Mouse (Mus musculus): ENCODE measurements around the gene Gfy.

The Gfy gene

DNA sequence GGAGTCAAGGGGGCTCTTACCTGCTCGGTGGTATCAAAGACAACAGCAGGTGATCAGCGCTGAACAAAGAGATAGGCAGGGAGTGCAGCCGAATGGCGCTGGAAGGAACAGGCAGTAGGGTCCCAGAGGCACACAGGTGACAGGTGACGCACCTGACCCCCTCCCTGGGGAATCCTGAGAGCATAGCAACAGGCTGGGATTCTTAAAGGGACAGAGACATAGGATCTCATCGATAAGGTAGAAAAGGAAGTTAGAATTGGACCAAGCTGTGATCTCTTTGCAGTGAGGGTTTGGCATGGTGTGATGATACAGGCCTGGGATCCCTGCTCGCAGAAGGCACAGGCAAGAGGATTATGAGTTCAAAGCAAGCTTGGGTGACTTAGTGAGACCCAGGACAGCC is at the start of gene Gfy:
Gfy (minus strand) TSS at position 101 of the 400 bp plus-strand sequence.
- no peak for DNase-seq (ENCODE audit: low read depth, low spot score)

DNA sequence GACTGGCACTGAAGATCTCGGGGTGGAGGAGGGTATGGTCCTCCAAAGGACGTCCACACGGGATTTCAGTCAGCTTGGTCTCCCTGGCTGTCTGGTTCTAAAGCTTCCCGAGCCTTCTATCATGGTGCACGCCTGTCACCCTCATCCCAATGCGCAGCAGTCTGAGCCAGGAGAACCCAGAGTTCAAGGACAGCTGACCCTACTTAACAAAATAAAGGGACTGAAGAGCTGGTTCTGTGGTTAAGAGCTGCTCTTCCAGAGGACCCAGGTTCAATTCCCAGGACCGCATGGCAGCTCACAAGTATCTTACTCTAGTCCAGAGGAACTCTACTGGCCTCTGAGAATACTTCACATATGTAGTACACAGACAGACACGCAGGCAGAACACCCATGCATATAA is 49.7 kb upstream of the Gfy start:
- DNase-seq (ENCODE audit: low read depth, low spot score) = no peak

DNA sequence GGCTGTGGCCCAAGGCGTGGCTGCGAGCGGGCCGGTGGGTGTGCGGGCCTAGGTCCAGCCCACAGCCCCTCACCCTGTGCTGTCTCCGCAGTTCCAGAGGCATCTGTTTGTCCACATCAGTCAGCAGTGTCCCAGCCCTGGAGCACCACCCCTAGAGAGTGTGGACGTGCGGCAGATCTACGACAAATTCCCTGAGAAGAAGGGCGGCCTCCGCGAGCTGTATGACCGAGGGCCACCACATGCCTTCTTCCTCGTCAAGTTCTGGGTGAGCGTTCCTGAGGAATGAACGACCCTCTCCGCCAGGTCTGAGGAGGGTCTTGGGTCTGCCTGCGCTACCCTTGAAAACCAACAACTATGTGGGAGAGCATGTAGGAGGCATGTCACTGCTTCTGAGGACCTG is 49.2 kb upstream of the Gfy start:
- no peak for DNase-seq (ENCODE audit: low read depth, low spot score)

DNA sequence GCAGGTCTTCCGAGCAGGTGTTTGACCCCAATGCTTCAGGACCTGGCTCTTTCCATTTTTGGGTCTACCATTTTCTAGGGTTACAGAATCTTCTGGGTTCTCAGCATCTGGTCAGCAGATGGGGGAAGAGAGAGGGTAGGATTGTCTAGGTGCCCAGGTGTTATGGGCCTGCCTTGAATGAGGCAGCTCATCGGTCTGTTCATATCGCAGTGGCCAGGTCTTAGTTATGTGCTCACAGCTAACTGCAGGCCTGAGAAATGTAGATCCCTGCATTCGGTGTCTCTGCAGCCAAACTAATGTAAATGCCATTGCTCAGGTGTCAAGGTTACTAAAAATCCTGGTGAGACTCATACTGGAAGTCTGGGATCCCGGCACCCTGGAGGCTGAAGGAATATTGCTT is 47.1 kb upstream of the Gfy start:
- no peak for DNase-seq (ENCODE audit: low read depth, low spot score)

DNA sequence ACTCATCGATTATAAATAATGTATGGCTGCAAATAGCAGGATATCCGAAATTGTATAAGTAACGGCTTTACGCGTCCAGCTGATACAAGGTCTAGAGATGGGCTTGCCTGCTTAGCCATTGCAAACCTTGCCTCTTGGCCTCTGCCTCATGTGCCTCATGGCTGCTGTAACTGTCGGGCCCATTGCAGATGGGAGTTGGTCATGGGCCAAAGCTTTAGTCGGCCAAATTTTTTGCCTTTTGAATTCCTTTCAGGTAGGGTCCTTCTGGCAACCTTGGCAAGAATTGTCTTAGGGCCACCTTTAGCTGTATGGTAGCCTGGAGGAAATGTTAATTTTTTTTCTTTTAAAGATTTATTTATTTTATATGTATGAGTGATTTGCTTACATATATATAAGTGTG is 45.5 kb upstream of the Gfy start:
- DNase-seq (ENCODE audit: low read depth, low spot score) = no peak

DNA sequence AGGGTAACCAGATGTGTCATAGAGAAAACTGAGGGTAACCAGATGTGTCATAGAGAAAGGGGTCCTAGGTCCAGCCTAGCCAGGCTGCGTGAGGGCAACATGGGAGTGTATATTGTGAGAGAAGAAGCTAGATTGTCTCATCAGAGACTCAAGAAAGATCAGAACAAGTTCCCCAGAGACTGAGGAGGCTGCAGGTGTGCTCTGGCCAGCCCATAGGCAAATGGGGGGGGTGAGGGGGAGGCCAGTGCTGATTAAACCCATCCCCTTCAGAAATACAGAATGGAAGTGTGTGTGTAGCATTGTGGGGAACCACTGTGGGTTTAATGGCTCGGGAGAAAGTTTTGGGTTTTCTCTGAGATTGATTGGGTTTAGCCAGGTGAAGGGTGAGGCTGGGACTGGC is 42.3 kb upstream of the Gfy start:
- no peak for DNase-seq (ENCODE audit: low read depth, low spot score)

DNA sequence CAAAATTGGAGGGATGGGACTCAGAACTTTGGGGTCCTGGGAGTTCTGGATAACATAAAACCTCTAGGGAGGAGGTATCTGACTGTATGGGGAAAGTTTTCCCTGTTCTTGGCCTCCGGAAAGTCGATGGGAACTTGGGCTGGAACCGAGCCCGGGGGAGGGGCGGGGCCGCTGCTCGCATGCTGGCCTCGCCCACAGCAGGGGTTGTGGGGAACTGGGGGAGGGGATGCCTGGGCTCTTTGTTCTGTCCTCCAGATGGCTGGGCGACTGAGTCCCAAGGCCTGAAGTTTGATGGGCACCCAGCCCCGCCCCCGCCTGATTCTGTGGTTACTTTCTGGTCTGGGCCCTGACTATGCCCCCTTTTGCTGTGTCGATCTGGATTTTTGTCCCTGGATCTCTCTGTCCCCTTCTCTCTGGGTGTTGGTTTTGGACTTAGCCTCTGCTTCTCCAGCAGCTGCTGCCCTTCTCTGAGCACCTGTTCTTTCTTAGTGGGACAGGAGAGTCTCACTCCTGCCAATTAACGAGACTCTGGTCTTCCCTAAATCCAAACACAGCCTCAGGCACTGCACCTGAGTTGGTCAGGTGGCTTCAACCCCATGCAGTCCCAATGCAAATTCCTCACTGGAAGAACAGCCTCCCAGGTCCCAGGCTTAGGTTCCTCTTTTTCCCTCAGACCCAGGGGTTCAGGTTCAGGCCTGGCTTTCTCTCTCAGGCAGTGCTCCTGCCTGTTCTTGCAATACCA is 37.2 kb upstream of the Gfy start:
- peak; percentile 32 for DNase-seq (ENCODE audit: low read depth, low spot score)

DNA sequence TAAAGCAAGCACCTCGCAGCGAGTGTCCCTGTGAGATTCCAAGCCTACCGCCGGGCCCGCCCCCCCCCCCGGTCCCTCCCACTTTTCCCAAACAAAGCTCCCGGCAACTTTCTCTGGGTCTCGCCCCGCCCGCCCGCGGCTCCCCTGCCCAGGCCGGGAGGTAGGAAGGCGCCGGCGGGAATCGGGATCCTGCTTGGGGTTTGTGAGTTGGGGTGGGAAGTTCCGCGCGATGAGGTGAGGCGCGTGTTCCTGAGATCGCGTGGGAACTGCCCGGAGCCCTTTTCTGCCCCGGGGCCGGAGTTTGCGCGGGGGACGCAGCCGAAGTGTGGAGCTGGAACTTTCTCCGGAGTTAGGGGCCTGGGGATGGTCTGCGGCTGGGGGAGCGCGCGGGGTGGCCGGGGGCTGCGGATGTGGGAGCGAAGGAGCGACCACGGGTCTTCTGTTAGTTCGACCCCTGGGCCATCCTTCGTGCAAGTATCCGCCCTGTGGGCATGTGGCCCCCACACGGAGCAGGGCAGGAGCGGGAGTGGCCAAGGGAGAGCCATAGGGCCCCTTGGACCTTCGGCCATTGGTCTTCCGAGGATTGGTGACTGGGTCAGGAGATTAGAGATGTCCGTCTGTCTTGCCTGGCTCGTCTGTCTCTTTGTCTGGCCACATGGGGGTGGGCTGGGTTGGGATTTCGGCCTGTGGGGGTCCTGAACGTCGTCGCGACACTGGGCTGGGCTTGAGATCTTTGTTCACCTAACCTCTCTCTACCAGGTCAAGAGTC is 36.5 kb upstream of the Gfy start, which contains the start of gene Tead2:
Tead2 (plus strand) TSS at position 81 of the 769 bp plus-strand sequence.
- no peak for DNase-seq (ENCODE audit: low read depth, low spot score)

DNA sequence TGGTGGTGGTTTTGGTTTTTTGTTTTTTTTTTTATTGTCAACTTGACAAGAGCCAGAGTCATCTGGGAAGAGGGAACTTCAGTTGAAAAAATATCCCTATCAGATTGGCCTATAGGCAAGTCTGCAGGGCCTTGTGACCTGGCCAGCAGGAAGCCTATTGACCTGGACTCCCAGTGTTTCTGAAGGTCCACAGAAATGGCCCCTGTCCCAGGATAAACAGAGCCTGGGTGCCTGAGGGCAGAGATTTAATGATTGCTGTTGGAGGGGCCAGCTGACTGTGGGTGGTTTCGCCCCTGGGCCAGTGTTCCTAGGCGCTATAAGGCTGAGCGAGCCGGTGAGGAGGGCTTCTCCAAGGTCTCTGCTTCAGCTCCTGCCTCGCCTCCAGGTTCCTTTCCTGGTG is 34.3 kb upstream of the Gfy start:
- no peak for DNase-seq (ENCODE audit: low read depth, low spot score)

DNA sequence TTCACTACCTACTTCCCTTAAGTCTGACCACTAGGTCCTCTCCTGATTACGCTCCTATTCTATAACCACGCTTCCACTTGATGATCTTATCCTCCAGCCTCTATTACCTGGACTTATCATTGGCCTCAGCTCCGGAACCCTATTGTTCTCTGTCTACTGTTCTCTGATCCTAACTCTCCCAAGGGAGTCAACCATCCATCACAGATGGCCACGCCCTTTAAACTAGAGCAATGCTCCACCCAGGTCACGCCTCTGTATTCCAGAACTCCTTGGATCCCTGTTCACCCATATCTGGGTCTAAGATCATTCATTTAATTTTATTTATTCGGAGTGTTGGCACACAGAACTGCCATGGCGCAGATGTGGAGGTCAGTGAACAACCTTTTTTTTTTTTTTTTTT is 33.0 kb upstream of the Gfy start:
- no peak for DNase-seq (ENCODE audit: low read depth, low spot score)

DNA sequence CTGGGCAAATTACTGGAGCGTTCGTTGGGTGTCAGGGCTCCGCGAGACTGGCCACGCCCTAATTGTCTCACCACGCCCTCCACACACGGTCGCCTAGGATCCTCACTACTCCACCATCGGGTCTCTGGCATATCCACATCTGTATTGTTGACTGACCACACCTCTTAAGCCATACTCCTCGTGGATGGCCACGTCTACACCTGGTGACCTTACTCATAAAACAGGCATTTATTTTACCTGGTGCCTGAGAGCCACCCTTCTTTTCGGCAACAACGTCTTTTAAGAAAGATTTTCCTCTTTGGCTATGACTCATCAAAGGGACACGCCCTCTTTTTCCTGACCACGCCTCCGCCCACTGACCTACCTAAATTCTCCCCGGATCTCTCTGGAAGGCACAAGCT is 32.5 kb upstream of the Gfy start, which contains the start of gene Dkkl1:
Dkkl1 (minus strand) TSS at position 297 of the 401 bp plus-strand sequence.
- no peak for DNase-seq (ENCODE audit: low read depth, low spot score)

DNA sequence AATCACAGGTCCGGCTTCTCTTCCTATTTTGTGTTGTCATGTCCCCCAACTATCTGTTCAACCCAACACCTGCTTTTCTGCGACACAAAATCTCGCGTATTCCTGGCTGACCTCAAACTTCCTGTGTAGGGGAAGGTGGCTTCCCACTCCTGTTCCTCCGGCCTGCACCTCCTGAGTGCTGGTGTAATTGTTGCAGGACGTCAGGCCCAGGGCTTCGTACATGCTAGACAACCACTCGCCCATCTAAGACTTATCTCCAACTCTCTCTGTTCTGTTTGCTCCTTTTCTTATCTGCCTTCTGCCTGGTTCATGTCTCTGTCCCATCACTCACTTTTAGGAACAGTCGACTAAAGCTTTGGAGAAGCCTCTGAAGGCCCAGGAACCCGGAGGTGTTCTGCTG is 31.7 kb upstream of the Gfy start:
- no peak for DNase-seq (ENCODE audit: low read depth, low spot score)

DNA sequence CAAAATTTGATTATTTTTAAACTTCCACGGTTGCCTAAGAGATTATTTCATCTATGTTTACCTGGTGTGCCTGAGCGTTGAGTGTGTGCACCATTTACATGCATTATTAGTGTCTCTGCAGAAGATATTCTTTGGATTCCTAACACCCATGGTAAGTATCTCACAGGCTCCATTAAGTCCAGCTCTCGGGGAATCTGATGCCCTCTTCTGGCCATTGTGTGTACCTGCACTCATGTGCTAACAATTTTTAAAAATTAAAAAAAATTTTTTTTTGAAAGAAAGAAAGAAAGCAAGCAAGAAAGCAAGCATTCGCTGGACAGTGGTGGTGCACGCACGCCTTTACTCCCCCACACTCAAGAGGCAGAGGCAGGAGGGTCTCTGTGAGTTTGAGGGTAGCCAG is 28.9 kb upstream of the Gfy start:
- DNase-seq (ENCODE audit: low read depth, low spot score) = no peak

DNA sequence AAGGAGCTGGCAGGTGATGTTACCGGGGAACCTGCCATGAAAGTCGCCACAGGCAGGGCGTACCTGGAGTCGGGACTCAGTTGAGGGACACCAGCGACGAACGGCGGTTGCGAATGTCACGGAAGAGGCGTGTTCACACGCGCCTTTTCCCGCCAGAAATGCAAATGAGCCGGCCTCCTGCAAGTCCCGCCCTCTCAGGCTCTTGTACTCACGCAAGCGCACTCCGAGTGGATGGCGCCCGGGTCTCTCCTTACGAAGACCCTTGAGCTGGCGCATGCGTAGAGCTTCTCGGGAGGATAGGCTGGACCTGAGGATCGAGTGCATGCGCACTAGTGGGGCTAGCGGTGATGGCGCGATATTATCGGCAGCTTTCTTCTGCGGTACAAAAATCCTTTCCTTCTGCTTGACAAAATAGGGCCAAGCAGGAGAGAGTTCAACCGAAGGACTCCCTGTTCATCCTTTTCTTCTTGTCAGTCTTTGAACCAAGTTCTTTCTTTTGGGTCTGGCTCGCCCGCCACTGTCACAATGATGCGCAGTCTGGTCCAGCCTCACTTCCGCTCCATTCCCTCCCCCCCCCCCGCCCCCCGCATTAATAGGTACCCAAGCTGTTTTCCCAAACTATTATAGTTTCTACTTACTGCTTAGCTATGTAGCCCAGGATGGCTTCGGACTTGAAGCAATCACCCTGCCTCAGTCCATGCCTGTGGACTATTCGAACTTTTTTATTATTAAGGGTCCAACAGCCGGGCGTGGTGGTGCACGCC is 25.2 kb upstream of the Gfy start, which contains the start of gene Ccdc155:
Ccdc155 (minus strand) TSS at position 513 of the 764 bp plus-strand sequence.
- DNase-seq (ENCODE audit: low read depth, low spot score) = peak; percentile 91

DNA sequence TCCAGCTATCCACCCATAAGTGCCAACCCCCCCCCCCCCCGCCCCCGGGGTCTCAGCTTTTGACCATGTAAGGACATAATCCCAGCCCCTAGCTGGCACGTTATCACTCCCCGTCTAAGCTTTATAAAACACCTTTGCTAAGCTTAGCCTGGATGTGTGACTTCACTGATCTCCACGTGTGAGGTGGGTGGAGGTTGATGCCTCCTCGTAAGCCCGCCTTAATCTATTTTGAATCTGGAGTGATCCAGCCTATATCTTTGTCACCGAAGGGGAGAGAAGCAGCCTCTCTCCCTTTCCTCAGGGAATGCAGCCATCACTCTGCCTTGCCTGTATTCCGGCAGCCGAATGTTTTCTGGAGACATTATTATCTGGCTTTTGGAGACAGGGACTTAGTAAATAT is 23.3 kb upstream of the Gfy start:
- no peak for DNase-seq (ENCODE audit: low read depth, low spot score)

DNA sequence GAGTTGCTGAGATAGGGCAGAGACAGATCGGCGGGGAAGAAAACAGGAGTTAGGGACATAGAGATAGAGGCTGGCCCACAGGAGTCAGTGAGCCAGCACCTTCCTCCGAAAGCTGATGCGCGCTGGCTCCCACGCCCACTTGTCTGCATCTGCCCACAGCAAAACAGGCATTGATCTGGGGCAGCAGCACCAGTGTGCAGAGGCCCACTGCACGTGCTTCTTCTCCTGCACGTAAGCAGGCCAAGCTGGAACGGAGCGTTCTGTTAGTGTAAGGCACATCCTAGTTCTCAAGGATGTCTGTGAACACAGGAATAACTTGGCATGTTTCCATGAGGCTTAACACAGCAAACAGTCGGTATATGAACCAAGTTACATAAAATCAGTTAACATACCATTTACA is 19.6 kb upstream of the Gfy start:
- no peak for DNase-seq (ENCODE audit: low read depth, low spot score)

DNA sequence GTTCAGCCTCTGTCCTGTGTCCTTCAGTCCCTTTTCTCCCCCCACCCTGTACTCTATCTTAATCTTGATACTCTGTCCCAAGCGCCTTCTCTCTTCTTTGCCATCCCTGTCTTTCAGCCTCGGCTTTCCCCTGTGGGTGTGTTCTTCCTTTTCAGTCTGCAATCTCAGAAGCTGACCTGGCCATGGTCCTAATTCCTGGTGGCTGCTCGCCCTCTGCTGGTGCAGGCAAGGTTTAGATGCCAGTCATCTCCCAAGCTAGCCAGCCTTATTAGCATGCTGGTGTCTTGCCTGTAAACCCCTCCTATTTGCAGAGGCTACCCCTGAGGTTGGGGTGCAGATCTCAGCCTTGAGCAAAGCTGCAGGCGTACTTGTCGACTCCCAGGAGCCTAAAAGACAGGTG is 19.1 kb upstream of the Gfy start:
- peak; percentile 46 for DNase-seq (ENCODE audit: low read depth, low spot score)

DNA sequence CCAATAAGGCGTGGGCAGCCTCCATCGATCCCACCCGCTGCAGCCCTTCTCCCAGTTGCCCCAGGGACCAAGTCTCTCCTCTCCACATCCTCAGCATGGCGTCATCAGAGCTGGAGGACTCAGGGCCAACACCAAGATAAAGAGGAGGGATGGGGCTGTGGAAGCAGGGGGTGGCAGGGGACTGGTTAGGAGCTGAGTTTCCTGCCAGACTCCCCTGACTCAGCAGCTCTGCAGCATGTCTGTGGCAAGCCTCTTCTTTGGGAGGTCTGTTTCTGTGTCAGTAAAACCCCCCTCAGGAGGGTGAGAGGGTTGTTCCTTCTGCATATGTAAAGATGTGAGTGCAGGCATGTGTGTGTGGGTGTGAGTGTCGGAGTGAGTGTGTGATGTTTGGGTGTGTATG is 17.6 kb upstream of the Gfy start:
- no peak for DNase-seq (ENCODE audit: low read depth, low spot score)

DNA sequence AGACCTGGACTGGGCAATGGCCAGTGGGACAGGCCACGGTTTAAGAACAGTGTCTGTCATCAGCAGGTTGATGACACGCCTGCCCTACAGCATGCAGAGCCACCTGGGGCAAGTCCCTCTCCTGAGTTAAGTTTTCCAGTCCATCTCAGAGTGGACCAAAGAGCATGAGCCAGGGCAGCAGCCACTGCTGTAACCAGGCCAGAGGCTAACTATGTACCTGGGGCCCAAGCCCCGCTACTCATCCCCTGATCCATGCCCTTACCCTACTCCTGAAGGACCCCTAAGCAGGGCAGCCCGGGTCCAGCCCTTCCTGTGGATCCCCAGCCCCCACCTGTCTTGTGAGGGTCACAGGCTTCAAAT is 16.8 kb upstream of the Gfy start:
- DNase-seq (ENCODE audit: low read depth, low spot score) = no peak

DNA sequence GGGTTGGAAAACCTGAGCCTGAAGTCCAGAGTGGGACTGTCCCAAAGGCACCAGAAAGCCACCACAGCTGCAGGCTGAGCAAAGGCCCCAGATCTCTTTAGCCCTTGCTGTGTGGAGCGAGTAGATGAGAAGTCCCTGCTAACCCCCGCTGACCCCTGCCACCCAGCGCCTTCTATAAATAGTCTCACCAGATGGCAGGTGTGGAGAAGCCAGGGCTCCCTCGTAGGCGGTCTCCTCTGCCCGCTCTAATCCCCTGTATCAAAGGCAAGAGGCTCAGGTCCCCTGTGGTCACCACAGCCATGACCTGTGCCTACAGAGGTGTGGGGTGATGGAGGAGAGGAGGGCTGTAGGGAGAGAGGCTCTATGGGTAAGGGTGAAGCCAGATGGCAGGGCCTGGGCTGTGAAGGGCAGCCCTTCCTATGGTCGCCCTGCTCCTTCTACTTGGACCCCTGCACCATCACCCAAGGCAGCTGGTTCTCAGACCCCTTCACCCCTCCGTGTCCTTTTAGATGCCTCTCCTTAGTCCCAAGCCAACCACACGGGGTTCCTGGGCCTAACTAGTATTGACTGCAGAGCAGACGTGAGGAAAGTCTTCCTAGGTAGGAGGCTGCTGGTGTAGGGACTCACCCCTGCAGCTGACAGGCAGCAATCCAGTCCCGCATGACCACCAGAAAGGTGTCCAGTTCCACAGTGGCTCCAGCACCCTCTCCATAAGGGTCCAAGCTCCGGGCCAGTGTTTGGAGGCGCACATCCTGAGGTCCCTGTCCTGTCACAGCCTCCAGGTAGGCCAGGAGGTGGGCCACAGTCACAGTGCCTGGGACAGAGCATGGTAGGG is 16.2 kb upstream of the Gfy start:
- DNase-seq (ENCODE audit: low read depth, low spot score) = no peak

All from brain, embryonic 18.5 days (tissue).